Comparison of ENCODE assay signal across 20 mouse cellular contexts in genomic region chr4:59761365-59761729, GRCm38 (mm10). TPM values are rescaled to one million over a fixed set of nuclear protein-coding genes. Genes with fewer than 3 reads are reported as not detected.
DNase-seq lines count a peak whose midpoint lies in the region; ATAC-seq and TF ChIP-seq lines count a peak whose summit lies in the region.
"Had no signal": no experiment of that assay in that cellular context is flagged by ENCODE, and none has a peak within 500 bp of the region (broad histone marks: within the 10 kb centered on the region; RNA-seq: fewer than 3 reads in every experiment).

No protein-coding gene starts in this region.

- no peak for ATAC-seq in heart, embryonic 11.5 days (replicated peaks; ENCODE audit: insufficient number of reproducible peaks, low FRiP score, low TSS enrichment)
- peak; percentile 59 for ATAC-seq in common myeloid progenitor, adult 5-6 weeks (replicated peaks; ENCODE audit: low read depth, poor library complexity, severe bottlenecking)
- no peak for ATAC-seq in stomach, postnatal 0 days (ENCODE audit: low FRiP score, low TSS enrichment)
- ATAC-seq: midbrain, embryonic 15.5 days had no signal

- H3K9me3 ChIP-seq in heart, embryonic 11.5 days (replicated peaks; ENCODE audit: control insufficient read depth, low read length) = no peaks in the 10 kb centered on the region
- H3K9me3 ChIP-seq in stomach, postnatal 0 days (ENCODE audit: control insufficient read depth, low read length) = no peaks in the 10 kb centered on the region
- H3K9me3 ChIP-seq: embryonic facial prominence, embryonic 15.5 days; heart, embryonic 15.5 days; hindbrain, embryonic 13.5 days; midbrain, embryonic 15.5 days; neural tube, embryonic 13.5 days had no signal

- no peak overlapping the region for H3K9ac ChIP-seq in heart, embryonic 11.5 days (ENCODE audit: low read depth, low read length)
- H3K9ac ChIP-seq in stomach, postnatal 0 days (ENCODE audit: low read length) = no peak overlapping the region
- H3K9ac ChIP-seq: embryonic facial prominence, embryonic 15.5 days; heart, embryonic 15.5 days; hindbrain, embryonic 13.5 days; midbrain, embryonic 15.5 days; neural tube, embryonic 13.5 days had no signal

- no peak overlapping the region for H3K4me3 ChIP-seq in heart, embryonic 11.5 days (ENCODE audit: low read depth, low read length)
- H3K4me3 ChIP-seq in stomach, postnatal 0 days (ENCODE audit: low read depth, low read length) = no peak overlapping the region
- H3K4me3 ChIP-seq: embryonic facial prominence, embryonic 15.5 days; heart, embryonic 15.5 days; hindbrain, embryonic 13.5 days; midbrain, embryonic 15.5 days; neural tube, embryonic 13.5 days had no signal

- H3K4me2 ChIP-seq in heart, embryonic 11.5 days = no peak overlapping the region
- no peak overlapping the region for H3K4me2 ChIP-seq in stomach, postnatal 0 days (replicated peaks; ENCODE audit: low read depth)
- H3K4me2 ChIP-seq: embryonic facial prominence, embryonic 15.5 days; heart, embryonic 15.5 days; hindbrain, embryonic 13.5 days; midbrain, embryonic 15.5 days; neural tube, embryonic 13.5 days had no signal

- no peaks in the 10 kb centered on the region for H3K27me3 ChIP-seq in heart, embryonic 11.5 days (ENCODE audit: control insufficient read depth, insufficient read depth, low read length)
- no peaks in the 10 kb centered on the region for H3K27me3 ChIP-seq in stomach, postnatal 0 days (ENCODE audit: control insufficient read depth, insufficient read depth, low read length)
- H3K27me3 ChIP-seq: CH12.LX; embryonic facial prominence, embryonic 15.5 days; heart, embryonic 15.5 days; hindbrain, embryonic 13.5 days; midbrain, embryonic 15.5 days; neural tube, embryonic 13.5 days had no signal

- TF ChIP-seq EP300 in stomach, postnatal 0 days (optimal IDR thresholded peaks at IDR 0.05) = no peak

- WGBS in heart, embryonic 11.5 days (ENCODE audit: insufficient replicate concordance) = 76% methylated on average over 4 of the region's 4 CpGs
- 58% methylated on average over 4 of the region's 4 CpGs for WGBS in stomach, postnatal 0 days

- no peak for TF ChIP-seq CTCF in stomach, postnatal 0 days (IDR thresholded peaks at IDR 0.05; ENCODE audit: low read depth)

- no peaks in the 10 kb centered on the region for H3K36me3 ChIP-seq in heart, embryonic 11.5 days (ENCODE audit: control insufficient read depth, insufficient read depth, low read length)
- H3K36me3 ChIP-seq in stomach, postnatal 0 days (ENCODE audit: control insufficient read depth, insufficient read depth, low read length) = no peaks in the 10 kb centered on the region
- H3K36me3 ChIP-seq: embryonic facial prominence, embryonic 15.5 days; heart, embryonic 15.5 days; hindbrain, embryonic 13.5 days; midbrain, embryonic 15.5 days; neural tube, embryonic 13.5 days had no signal

- no peak overlapping the region for H3K27ac ChIP-seq in heart, embryonic 11.5 days (ENCODE audit: low read depth, low read length)
- H3K27ac ChIP-seq in stomach, postnatal 0 days (replicated peaks) = no peak overlapping the region
- H3K27ac ChIP-seq: heart, embryonic 15.5 days; hindbrain, embryonic 13.5 days; macrophage; midbrain, embryonic 15.5 days; neural tube, embryonic 13.5 days had no signal

- DNase-seq in heart, adult 11 months = peak; percentile 95
- peak; percentile 90 for DNase-seq in 416B (ENCODE audit: low read depth)
- peak; percentile 65 for DNase-seq in lung, postnatal 25 days (ENCODE audit: low spot score)
- DNase-seq in thymus, postnatal 36 days = no peak
- DNase-seq in layer of hippocampus, postnatal 10 days (ENCODE audit: low spot score in 2 of 2) = no peak
- no peak for DNase-seq in stomach, postnatal 0 days (ENCODE audit: low spot score)
- DNase-seq: cerebellum, adult 8-10 months; kidney, adult 11 months; layer of hippocampus, adult 9-11 months; liver; thymus, adult 18-20 months had no signal

- H3K4me1 ChIP-seq in heart, embryonic 11.5 days (ENCODE audit: control insufficient read depth, insufficient read depth, low read length) = no peaks in the 10 kb centered on the region
- H3K4me1 ChIP-seq in stomach, postnatal 0 days (replicated peaks; ENCODE audit: control insufficient read depth, insufficient read depth) = no peaks in the 10 kb centered on the region

RNA-seq across cellular contexts. Expression of gene Inip, which starts 40.0 kb away (rescaled TPM):
- 49.4 and 50.4 TPM in 2 replicates for polyA plus RNA-seq in heart, embryonic 11.5 days (2014; fragmentation: Nextera tagmentation; extraction: Ambion mirVana)
- total RNA-seq in common myeloid progenitor, adult 5-6 weeks (2017) = 70.6 and 76.9 TPM in 2 replicates
- 10 to 100 TPM; 21.7 to 22.2 TPM for total RNA-seq in layer of hippocampus, postnatal 10 days (2021)
- 22.2 and 23.5 TPM in 2 replicates for polyA plus RNA-seq in stomach, postnatal 0 days (2015; fragmentation: Nextera tagmentation; extraction: Ambion mirVana)

RNA-seq across cellular contexts. Expression of gene Snx30, which starts 44.3 kb away (rescaled TPM):
- 4.9 and 5.7 TPM in 2 replicates for polyA plus RNA-seq in heart, embryonic 11.5 days (2014; fragmentation: Nextera tagmentation; extraction: Ambion mirVana)
- total RNA-seq in common myeloid progenitor, adult 5-6 weeks (2017) = 25.9 and 28.8 TPM in 2 replicates
- 10 to 100 TPM; 55.4 to 59.4 TPM for total RNA-seq in layer of hippocampus, postnatal 10 days (2021)
- 3.0 and 3.5 TPM in 2 replicates for polyA plus RNA-seq in stomach, postnatal 0 days (2015; fragmentation: Nextera tagmentation; extraction: Ambion mirVana)

Comparison
In these comparisons a context has a peak if more than half of its experiments do, and no peak if none do; other contexts are left out.
1. DNase-seq: peak in heart, adult 11 months (single experiment), 416B (single experiment) and lung, postnatal 25 days (single experiment); none in thymus, postnatal 36 days (0 of 2), layer of hippocampus, postnatal 10 days (0 of 2) and stomach, postnatal 0 days (single experiment).